Comparison of ENCODE assay signal across 8 mouse cellular contexts in genomic region chr7:3303276-3303781, GRCm38 (mm10). TPM values are rescaled to one million over a fixed set of nuclear protein-coding genes. Genes with fewer than 3 reads are reported as not detected.
DNase-seq lines count a peak whose midpoint lies in the region; ATAC-seq lines count a peak whose summit lies in the region.

No protein-coding gene starts in this region.

- peak; percentile 35 to 46 for DNase-seq in adrenal gland, postnatal 36 days
- no peak for DNase-seq in adrenal gland, adult 8-10 months
- peak; percentile 71 for DNase-seq in MN1 (ENCODE audit: low spot score)
- DNase-seq in embryonic facial prominence, embryonic 10.5 days (ENCODE audit: low spot score), result peak; percentile 69
- peak; percentile 63 for DNase-seq in limb, embryonic 10.5 days (ENCODE audit: low spot score)

- peaks cover 72% of the 10 kb centered on the region for H3K27me3 ChIP-seq in embryonic facial prominence, embryonic 10.5 days (replicated peaks; ENCODE audit: low read depth, poor library complexity, severe bottlenecking)
- peaks cover 71% of the 10 kb centered on the region for H3K27me3 ChIP-seq in limb, embryonic 10.5 days (ENCODE audit: low read depth, poor library complexity, severe bottlenecking)
- peaks cover 63% of the 10 kb centered on the region for H3K27me3 ChIP-seq in midbrain, embryonic 12.5 days
- H3K27me3 ChIP-seq in stomach, embryonic 15.5 days (replicated peaks), result peaks cover 26% of the 10 kb centered on the region

- H3K4me3 ChIP-seq in embryonic facial prominence, embryonic 10.5 days, result peak overlapping the region; percentile 55
- peak overlapping the region; percentile 44 for H3K4me3 ChIP-seq in limb, embryonic 10.5 days
- H3K4me3 ChIP-seq in midbrain, embryonic 12.5 days, result peak overlapping the region; percentile 42
- peak overlapping the region; percentile 34 for H3K4me3 ChIP-seq in stomach, embryonic 15.5 days (replicated peaks)

- peak overlapping the region; percentile 56 for H3K9ac ChIP-seq in midbrain, embryonic 12.5 days (replicated peaks)
- H3K9ac ChIP-seq in stomach, embryonic 15.5 days, result no peak overlapping the region

- peaks cover 9% of the 10 kb centered on the region for H3K36me3 ChIP-seq in embryonic facial prominence, embryonic 10.5 days (replicated peaks)
- peaks cover 10% of the 10 kb centered on the region for H3K36me3 ChIP-seq in limb, embryonic 10.5 days
- H3K36me3 ChIP-seq in midbrain, embryonic 12.5 days, result peaks cover 2% of the 10 kb centered on the region; the same call in 1 of the 2 replicates
- no peaks in the 10 kb centered on the region; the same call in 1 of the 2 replicates for H3K36me3 ChIP-seq in stomach, embryonic 15.5 days

- peaks cover 33% of the 10 kb centered on the region for H3K4me1 ChIP-seq in embryonic facial prominence, embryonic 10.5 days
- H3K4me1 ChIP-seq in limb, embryonic 10.5 days, result peaks cover 29% of the 10 kb centered on the region
- peaks cover 33% of the 10 kb centered on the region for H3K4me1 ChIP-seq in midbrain, embryonic 12.5 days
- H3K4me1 ChIP-seq in stomach, embryonic 15.5 days, result peaks cover 27% of the 10 kb centered on the region

- 0% methylated on average over 29 of the region's 29 CpGs for WGBS in embryonic facial prominence, embryonic 10.5 days
- WGBS in limb, embryonic 10.5 days, result 1% methylated on average over 29 of the region's 29 CpGs
- under 1% methylated on average over 26 of the region's 29 CpGs for WGBS in midbrain, embryonic 12.5 days
- under 1% methylated on average over 29 of the region's 29 CpGs for WGBS in stomach, embryonic 15.5 days

- H3K9me3 ChIP-seq in embryonic facial prominence, embryonic 10.5 days, result no peaks in the 10 kb centered on the region
- H3K9me3 ChIP-seq in limb, embryonic 10.5 days (replicated peaks), result no peaks in the 10 kb centered on the region
- no peaks in the 10 kb centered on the region for H3K9me3 ChIP-seq in midbrain, embryonic 12.5 days
- H3K9me3 ChIP-seq in stomach, embryonic 15.5 days, result no peaks in the 10 kb centered on the region

- H3K4me2 ChIP-seq in midbrain, embryonic 12.5 days (replicated peaks), result peak overlapping the region; percentile 91
- H3K4me2 ChIP-seq in stomach, embryonic 15.5 days, result peak overlapping the region; percentile 69

- ATAC-seq in hematopoietic stem cell, adult 5-6 weeks (replicated peaks in 1 of 2; ENCODE audit: insufficient read depth in 1 of 2, low FRiP score in 2 of 2, low TSS enrichment in 1 of 2, low read depth in 1 of 2, poor library complexity in 2 of 2, severe bottlenecking in 2 of 2), result peak; percentile 38 to 55
- peak; percentile 65 for ATAC-seq in midbrain, embryonic 12.5 days (ENCODE audit: low FRiP score, low read depth)
- ATAC-seq in stomach, embryonic 15.5 days (ENCODE audit: insufficient read depth, low FRiP score, low read depth), result peak; percentile 55

- no peak overlapping the region for H3K27ac ChIP-seq in embryonic facial prominence, embryonic 10.5 days (replicated peaks)
- H3K27ac ChIP-seq in limb, embryonic 10.5 days, result no peak overlapping the region
- no peak overlapping the region for H3K27ac ChIP-seq in midbrain, embryonic 12.5 days (replicated peaks)
- no peak overlapping the region for H3K27ac ChIP-seq in stomach, embryonic 15.5 days

RNA-seq across cellular contexts. Expression of gene Prkcg, which starts 14.3 kb away (rescaled TPM):
- total RNA-seq in adrenal gland, postnatal 36 days (2021), result under 1 TPM; 0.56 to 0.89 TPM
- total RNA-seq in adrenal gland, adult 8-10 months (2022), result 1 to 10 TPM in 3 of 4 experiments, under 1 TPM in 1; 0.63 to 1.9 (median 1.6) TPM
- 0.36 and 0.44 TPM in 2 replicates for polyA plus RNA-seq in embryonic facial prominence, embryonic 10.5 days (2016; fragmentation: Nextera tagmentation; extraction: Ambion mirVana)
- total RNA-seq in hematopoietic stem cell, adult 5-6 weeks (2017), result not detected in 2 replicates
- 0.06 TPM in 1 of 2 replicates, not detected in the other for polyA plus RNA-seq in limb, embryonic 10.5 days (2016; fragmentation: Nextera tagmentation; extraction: Ambion mirVana)
- 0.48 and 2.4 TPM in 2 replicates for polyA plus RNA-seq in midbrain, embryonic 12.5 days (2016; fragmentation: Nextera tagmentation; extraction: Ambion mirVana)
- polyA plus RNA-seq in stomach, embryonic 15.5 days (2015; fragmentation: Nextera tagmentation; extraction: Ambion mirVana), result 0.40 and 0.49 TPM in 2 replicates

RNA-seq across cellular contexts. Expression of gene Myadm, which starts 14.4 kb away (rescaled TPM):
- 10 to 100 TPM; 67.8 to 81.2 TPM for total RNA-seq in adrenal gland, postnatal 36 days (2021)
- 10 to 100 TPM; 58.4 to 87.4 (median 71.8) TPM for total RNA-seq in adrenal gland, adult 8-10 months (2022)
- polyA plus RNA-seq in embryonic facial prominence, embryonic 10.5 days (2016; fragmentation: Nextera tagmentation; extraction: Ambion mirVana), result 27.5 and 28.2 TPM in 2 replicates
- 9.2 and 12.4 TPM in 2 replicates for total RNA-seq in hematopoietic stem cell, adult 5-6 weeks (2017)
- 23.6 and 29.4 TPM in 2 replicates for polyA plus RNA-seq in limb, embryonic 10.5 days (2016; fragmentation: Nextera tagmentation; extraction: Ambion mirVana)
- 30.2 and 31.7 TPM in 2 replicates for polyA plus RNA-seq in midbrain, embryonic 12.5 days (2016; fragmentation: Nextera tagmentation; extraction: Ambion mirVana)
- polyA plus RNA-seq in stomach, embryonic 15.5 days (2015; fragmentation: Nextera tagmentation; extraction: Ambion mirVana), result 140 and 141 TPM in 2 replicates

RNA-seq across cellular contexts. Expression of gene Cacng7, which starts 29.4 kb away (rescaled TPM):
- 1 to 10 TPM; 7.0 to 8.0 TPM for total RNA-seq in adrenal gland, postnatal 36 days (2021)
- 10 to 100 TPM in 2 of 4 experiments, 1 to 10 TPM in 2; 9.1 to 25.6 (median 14.2) TPM for total RNA-seq in adrenal gland, adult 8-10 months (2022)
- 1.2 and 1.9 TPM in 2 replicates for polyA plus RNA-seq in embryonic facial prominence, embryonic 10.5 days (2016; fragmentation: Nextera tagmentation; extraction: Ambion mirVana)
- total RNA-seq in hematopoietic stem cell, adult 5-6 weeks (2017), result not detected in 2 replicates
- 0.67 and 2.4 TPM in 2 replicates for polyA plus RNA-seq in limb, embryonic 10.5 days (2016; fragmentation: Nextera tagmentation; extraction: Ambion mirVana)
- polyA plus RNA-seq in midbrain, embryonic 12.5 days (2016; fragmentation: Nextera tagmentation; extraction: Ambion mirVana), result 3.5 and 4.2 TPM in 2 replicates
- polyA plus RNA-seq in stomach, embryonic 15.5 days (2015; fragmentation: Nextera tagmentation; extraction: Ambion mirVana), result 2.5 and 2.6 TPM in 2 replicates

RNA-seq across cellular contexts. Expression of gene Nlrp12, which starts 53.8 kb away (rescaled TPM):
- under 1 TPM in 1 of 2 experiments, not detected in 1; 0.07 TPM for total RNA-seq in adrenal gland, postnatal 36 days (2021)
- under 1 TPM in 1 of 4 experiments, not detected in 3; 0.11 TPM for total RNA-seq in adrenal gland, adult 8-10 months (2022)
- 0.02 TPM in 1 of 2 replicates, not detected in the other for polyA plus RNA-seq in embryonic facial prominence, embryonic 10.5 days (2016; fragmentation: Nextera tagmentation; extraction: Ambion mirVana)
- 0.10 and 1.2 TPM in 2 replicates for total RNA-seq in hematopoietic stem cell, adult 5-6 weeks (2017)
- not detected in 2 replicates for polyA plus RNA-seq in limb, embryonic 10.5 days (2016; fragmentation: Nextera tagmentation; extraction: Ambion mirVana)
- polyA plus RNA-seq in midbrain, embryonic 12.5 days (2016; fragmentation: Nextera tagmentation; extraction: Ambion mirVana), result not detected in 2 replicates
- 0.08 TPM in 1 of 2 replicates, not detected in the other for polyA plus RNA-seq in stomach, embryonic 15.5 days (2015; fragmentation: Nextera tagmentation; extraction: Ambion mirVana)
